Mouse (Mus musculus) stomach, postnatal 0 days (tissue): Measurements from ENCODE around the gene 4933407L21Rik. TPM values are rescaled to one million over a fixed set of nuclear protein-coding genes. Genes with fewer than 3 reads are reported as not detected.

Experiments used
- ATAC-seq: fragments of 200-750 bp; cut with Nextera tagmentation; 2 replicates; pipeline ENCODE4 v1.8.0; 2017; ENCODE audit not compliant: low FRiP score, low TSS enrichment
- DNase-seq: peaks from one replicate; pipeline ENCODE4 v3.0.0-alpha.2; 2016; ENCODE audit warnings: low spot score
- H3K27ac ChIP-seq: fragments of 300-500 bp; sonication (generic); replicated peaks from 2 replicates; pipeline ENCODE4 v1.5.1; 2014; ENCODE audit warnings: mild to moderate bottlenecking, control low read depth
- H3K27me3 ChIP-seq: fragments of 300-500 bp; sonication (generic); 2 replicates; pipeline ENCODE4 v1.6.1; 2014; ENCODE audit warnings: low read length; ENCODE audit not compliant: control insufficient read depth, insufficient read depth
- H3K36me3 ChIP-seq: fragments of 300-500 bp; sonication (generic); 2 replicates; pipeline ENCODE4 v1.6.1; 2014; ENCODE audit warnings: low read length, mixed read lengths; ENCODE audit not compliant: control insufficient read depth, insufficient read depth
- H3K4me1 ChIP-seq: fragments of 300-500 bp; sonication (generic); replicated peaks from 2 replicates; pipeline ENCODE4 v1.6.1; 2014; ENCODE audit warnings: antibody characterized with exemption; ENCODE audit not compliant: control insufficient read depth, insufficient read depth
- H3K4me2 ChIP-seq: fragments of 300-500 bp; sonication (generic); replicated peaks from 2 replicates; pipeline ENCODE4 v1.6.1; 2014; ENCODE audit warnings: low read depth, mild to moderate bottlenecking, control low read depth, moderate library complexity
- H3K4me3 ChIP-seq: fragments of 300-500 bp; sonication (generic); 2 replicates; pipeline ENCODE4 v1.5.1; 2014; ENCODE audit warnings: low read depth, low read length, control low read depth
- H3K9ac ChIP-seq: fragments of 300-500 bp; sonication (generic); 2 replicates; pipeline ENCODE4 v1.6.1; 2014; ENCODE audit warnings: mild to moderate bottlenecking, low read length, control low read depth, mixed read lengths
- H3K9me3 ChIP-seq: fragments of 300-500 bp; sonication (generic); 2 replicates; pipeline ENCODE4 v1.6.1; 2016; ENCODE audit warnings: low read length; ENCODE audit not compliant: control insufficient read depth
- CTCF ChIP-seq: IDR thresholded peaks from 2 replicates; pipeline ENCODE4 v1.5.1; 2016; ENCODE audit warnings: antibody characterized with exemption, low read depth, mild to moderate bottlenecking, moderate library complexity
- EP300 ChIP-seq: optimal IDR thresholded peaks from 2 replicates; pipeline ENCODE3; 2016; ENCODE audit warnings: antibody characterized with exemption
- WGBS: fragments of 180-500 bp; shearing (Covaris S2); extraction: QIAGEN DNeasy Blood & Tissue Kit; methylation state at CpG from one replicate; pipeline ENCODE4 v1.1.7; 2014; 5-methylcytosine and 5-hydroxymethylcytosine counted together
- polyA plus RNA-seq: library from polyadenylated mRNA; unstranded; fragments of >200 nt; fragmentation: Nextera tagmentation; extraction: Ambion mirVana; gene quantifications from 2 replicates; pipeline ENCODE4 v1.2.1, GENCODE M21; 2015

Gene 4933407L21Rik
- polyA plus RNA-seq, 1 experiment from 2014 or later, result 0.18 TPM

DNA sequence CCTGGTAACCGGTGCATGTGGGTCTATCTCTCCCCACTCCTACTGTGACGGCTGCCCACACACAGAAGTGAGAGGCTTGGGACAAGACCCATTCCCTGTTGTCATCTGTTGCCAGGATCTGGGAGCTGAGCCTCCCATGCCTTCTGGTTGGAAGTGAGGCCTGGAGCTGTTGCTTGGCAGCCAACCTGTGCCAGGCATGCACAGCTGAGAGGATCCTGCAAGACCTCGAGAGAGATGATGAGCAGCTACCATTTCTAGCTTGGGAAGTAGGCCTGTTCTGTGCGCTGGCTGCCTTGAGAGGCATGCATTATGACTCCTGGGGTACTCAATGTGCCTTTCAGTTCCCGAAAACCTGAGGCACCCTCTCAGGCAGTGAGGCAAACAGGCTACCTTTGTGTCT is 2.9 kb downstream of the 4933407L21Rik start:
- DNase-seq, result no peak
- Histone ChIP-seq H3K27ac (no peak overlapping the region), H3K4me3 (no peak overlapping the region), H3K36me3 (no peaks in the 10 kb centered on the region), H3K27me3 (no peaks in the 10 kb centered on the region), H3K9me3 (no peaks in the 10 kb centered on the region), H3K4me1 (peaks cover 5% of the 10 kb centered on the region; the same call in 1 of the 2 replicates), H3K9ac (no peak overlapping the region), H3K4me2 (no peak overlapping the region)
- TF ChIP-seq EP300 (no peak), CTCF (no peak)
- ATAC-seq, result no peak
- WGBS, result 87% methylated on average over 5 of the region's 5 CpGs

- DNase-seq (no peak), ATAC-seq (peak; percentile 33; the same call in 1 of the 2 replicates)
- peak overlapping the region; percentile 20; the same call in 1 of the 2 replicates for H3K4me2 ChIP-seq
- no peak overlapping the region for H3K9ac ChIP-seq
- WGBS, result 8% methylated on average over 7 of the region's 7 CpGs
- no peaks in the 10 kb centered on the region for H3K36me3 ChIP-seq
- H3K4me1 ChIP-seq, result peaks cover 5% of the 10 kb centered on the region; the same call in 1 of the 2 replicates
- H3K4me3 ChIP-seq, result no peak overlapping the region
- H3K27me3 ChIP-seq, result no peaks in the 10 kb centered on the region
- TF ChIP-seq CTCF, result no peak
- TF ChIP-seq EP300, result no peak
- H3K9me3 ChIP-seq, result no peaks in the 10 kb centered on the region
- no peak overlapping the region for H3K27ac ChIP-seq
These were observed 4.9 kb downstream of the 4933407L21Rik start for GRCm38 (mm10) chr1:85933226-85933625.

DNA sequence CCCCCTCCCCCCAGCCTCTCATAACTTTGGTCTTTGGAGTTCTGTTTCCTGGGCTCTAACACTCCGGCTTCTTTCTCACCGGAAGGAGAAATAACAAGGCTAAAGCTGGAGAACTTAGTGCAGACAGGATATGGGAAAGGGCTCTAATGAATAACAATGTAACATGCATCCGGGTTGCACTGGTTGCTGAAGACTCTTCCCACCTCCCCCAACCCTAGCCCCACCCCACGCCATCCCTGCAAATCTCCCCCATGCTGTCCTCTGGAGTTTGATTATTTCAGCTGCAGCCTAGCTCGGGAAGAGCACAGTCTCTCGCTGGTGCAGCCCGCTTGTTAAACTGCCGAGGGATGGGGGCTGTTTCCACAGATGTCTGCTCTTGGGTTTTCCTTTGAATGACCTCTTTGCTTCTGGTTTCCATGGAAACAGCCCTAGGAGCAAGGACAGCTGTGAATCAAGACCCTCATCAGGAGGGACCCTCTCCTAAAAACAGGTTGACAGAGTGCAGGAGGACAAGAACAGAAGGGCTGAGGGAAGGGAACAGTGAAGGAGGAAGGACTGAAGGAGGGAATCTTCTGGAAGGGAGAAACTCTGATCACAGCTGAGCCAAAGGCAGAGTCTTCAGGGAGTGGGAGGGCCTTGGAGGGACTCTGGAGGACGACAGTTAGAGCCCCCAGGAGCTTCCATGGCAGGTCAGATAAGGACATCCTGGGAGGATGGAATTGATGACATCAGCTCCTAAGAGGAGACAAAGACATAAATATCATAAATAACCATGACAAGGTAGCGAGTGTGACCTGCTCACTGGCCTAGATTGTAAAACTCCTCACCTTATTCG is 5.6 kb downstream of the 4933407L21Rik start:
- no peak overlapping the region; the same call in 1 of the 2 replicates for H3K27ac ChIP-seq
- TF ChIP-seq EP300 (no peak), CTCF (no peak)
- H3K9me3 ChIP-seq, result no peaks in the 10 kb centered on the region
- peaks cover 5% of the 10 kb centered on the region; the same call in 1 of the 2 replicates for H3K4me1 ChIP-seq
- H3K4me2 ChIP-seq, result peak overlapping the region; percentile 20
- DNase-seq (no peak), ATAC-seq (peak; percentile 4; the same call in 1 of the 2 replicates)
- H3K27me3 ChIP-seq, result no peaks in the 10 kb centered on the region
- H3K4me3 ChIP-seq, result no peak overlapping the region
- H3K36me3 ChIP-seq, result no peaks in the 10 kb centered on the region
- no peak overlapping the region for H3K9ac ChIP-seq
- WGBS, result 19% methylated on average over 11 of the region's 11 CpGs

DNA sequence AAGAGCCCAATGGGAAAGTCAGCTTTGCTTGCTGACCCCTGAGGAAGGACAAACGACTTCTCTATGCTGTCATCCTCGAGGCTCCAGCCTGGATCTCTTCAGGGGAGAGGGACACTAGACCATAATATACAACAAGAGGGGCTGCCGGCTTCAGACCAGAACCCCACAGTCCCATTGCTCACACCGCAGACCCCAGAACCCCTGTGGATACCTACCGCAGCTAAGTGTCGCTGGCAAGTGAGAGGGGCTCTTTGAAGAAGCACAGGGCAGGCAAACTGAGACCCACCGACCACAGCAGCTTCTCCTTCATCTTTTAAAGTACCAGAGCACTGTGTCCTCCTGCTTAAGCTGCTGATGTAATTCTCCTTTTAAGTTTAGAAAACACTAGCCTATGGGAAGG is 6.3 kb downstream of the 4933407L21Rik start:
- no peaks in the 10 kb centered on the region for H3K36me3 ChIP-seq
- H3K27ac ChIP-seq, result no peak overlapping the region
- no peaks in the 10 kb centered on the region for H3K9me3 ChIP-seq
- H3K4me2 ChIP-seq, result no peak overlapping the region
- DNase-seq (no peak), ATAC-seq (no peak)
- no peaks in the 10 kb centered on the region for H3K27me3 ChIP-seq
- WGBS, result 48% methylated on average over 7 of the region's 7 CpGs
- H3K4me3 ChIP-seq, result no peak overlapping the region
- TF ChIP-seq CTCF (no peak), EP300 (no peak)
- peaks cover 5% of the 10 kb centered on the region; the same call in 1 of the 2 replicates for H3K4me1 ChIP-seq
- no peak overlapping the region for H3K9ac ChIP-seq

DNA sequence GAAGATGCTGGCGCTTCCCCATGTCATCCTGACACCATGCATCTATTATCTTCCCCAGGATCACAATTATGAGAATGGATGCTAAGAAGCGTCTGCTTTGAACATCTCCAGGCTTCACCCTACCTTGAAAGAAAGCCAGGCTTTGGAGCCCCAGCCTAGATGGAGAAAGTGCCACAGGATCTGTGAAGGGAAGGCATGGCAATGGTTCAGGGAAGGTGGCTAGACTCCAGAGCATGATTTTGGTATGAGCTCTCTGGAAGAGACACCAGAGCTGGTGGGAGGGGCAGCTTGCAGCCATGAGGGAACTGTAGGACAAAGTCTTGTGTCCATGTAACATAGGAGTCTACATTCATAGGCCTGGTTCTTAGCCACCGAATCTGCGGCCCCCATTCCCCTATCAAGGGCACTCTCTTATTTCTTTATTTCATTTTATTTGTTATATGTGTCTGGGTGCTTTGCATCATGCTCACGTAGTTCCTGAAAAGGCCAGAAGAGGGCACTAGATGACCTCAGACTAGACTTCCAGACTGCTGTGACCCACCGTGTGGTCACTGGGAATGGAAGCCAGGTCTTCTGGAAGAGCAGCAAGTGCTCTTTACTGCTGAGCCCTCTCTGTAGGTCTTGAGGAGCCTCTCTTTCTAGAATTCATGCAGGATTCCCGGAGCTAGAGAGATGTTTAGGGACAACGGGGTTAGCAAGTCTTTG is 7.0 kb downstream of the 4933407L21Rik start:
- H3K27ac ChIP-seq, result no peak overlapping the region
- peaks cover 5% of the 10 kb centered on the region; the same call in 1 of the 2 replicates for H3K4me1 ChIP-seq
- H3K27me3 ChIP-seq, result no peaks in the 10 kb centered on the region
- H3K9ac ChIP-seq, result no peak overlapping the region
- H3K4me2 ChIP-seq, result no peak overlapping the region
- no peaks in the 10 kb centered on the region for H3K36me3 ChIP-seq
- WGBS, result 66% methylated on average over 8 of the region's 8 CpGs
- TF ChIP-seq EP300 (no peak), CTCF (peak; percentile 83)
- no peaks in the 10 kb centered on the region for H3K9me3 ChIP-seq
- H3K4me3 ChIP-seq, result no peak overlapping the region
- ATAC-seq, result no peak
- peak; percentile 65 for DNase-seq
